Mouse (Mus musculus) regulatory T cell (primary cell): Measurements from ENCODE around the gene 1700030K09Rik.

Source experiments
- in situ Hi-C: fragments of 300-600 bp; cut with MboI, MseI; formaldehyde crosslinking; loops from one replicate; pipeline ENCODE4 v1.15.1; 2025; ENCODE audit warnings: high pct_unique_total_duplicates

1700030K09Rik gene

DNA sequence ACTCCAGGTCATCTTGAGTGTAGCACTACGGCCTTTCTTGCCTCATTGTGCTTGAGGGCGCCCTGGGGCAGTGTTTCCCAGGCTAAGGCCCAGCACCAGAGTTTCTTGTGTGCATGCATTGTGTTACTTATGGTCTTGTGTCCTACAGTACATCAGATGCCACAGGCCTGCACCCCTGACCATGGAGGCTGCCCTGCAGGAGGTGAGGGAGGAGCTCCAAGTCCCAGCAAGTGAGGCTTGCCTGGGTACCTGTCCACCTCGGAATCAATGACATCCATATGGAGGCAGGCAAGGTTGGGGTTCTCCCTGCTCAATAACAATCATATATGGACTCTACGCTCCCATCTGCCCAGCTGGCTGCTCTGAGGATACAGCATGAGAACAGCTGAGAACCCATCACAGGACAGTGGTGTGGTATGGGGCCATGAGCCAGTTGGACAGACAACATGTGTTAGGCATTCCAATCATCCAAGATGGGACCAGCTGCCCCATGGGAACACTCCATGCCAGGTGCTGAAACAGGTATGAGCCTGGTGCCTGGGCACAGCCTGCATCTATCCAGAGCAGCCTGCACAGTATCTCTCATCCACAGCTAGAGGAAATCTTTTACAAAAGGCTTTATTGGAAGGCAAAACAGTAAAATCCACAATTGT, 16.3 kb downstream of the 1700030K09Rik start:
- in situ Hi-C loops = no loop called here

DNA sequence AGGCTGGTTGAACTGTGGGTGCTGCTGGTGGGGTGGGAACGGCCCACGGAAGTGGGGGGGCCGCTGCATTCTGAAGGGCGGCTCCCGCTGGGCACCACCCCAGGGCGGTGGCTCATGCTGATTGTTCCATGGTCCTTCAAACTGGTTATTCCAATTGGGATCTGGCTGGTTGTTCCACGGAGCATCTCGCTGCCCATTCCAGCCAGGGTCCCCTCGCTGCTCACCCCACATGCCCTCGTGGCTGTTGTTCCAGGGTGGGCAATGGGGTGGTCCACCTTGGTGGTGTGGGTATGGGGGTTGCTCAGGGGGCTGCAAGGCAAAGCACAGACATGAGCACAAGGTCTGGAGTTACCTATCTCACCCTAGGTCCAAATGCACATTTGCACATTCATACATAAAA, 20.5 kb downstream of the 1700030K09Rik start:
- in situ Hi-C loops = no loop called here

DNA sequence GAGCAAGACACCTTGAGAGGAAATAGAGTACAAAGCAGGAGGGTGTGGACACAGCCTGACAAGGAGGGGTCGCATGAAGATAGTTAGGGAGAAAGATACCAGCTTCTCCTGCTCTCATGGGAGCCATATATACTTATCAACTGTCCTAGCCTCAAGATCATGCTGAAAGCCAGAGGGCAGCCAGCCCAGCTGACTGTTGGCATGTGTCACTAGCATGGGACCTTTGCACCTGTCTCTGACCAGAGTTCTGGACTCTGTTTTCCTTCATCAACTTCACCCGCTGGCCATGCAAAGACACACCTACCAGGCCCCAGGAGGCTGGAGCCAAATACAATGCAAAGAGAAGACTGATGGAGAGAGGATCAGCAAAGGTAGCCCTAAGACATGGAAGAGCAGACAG, 25.6 kb downstream of the 1700030K09Rik start:
- in situ Hi-C loops = no loop called here

DNA sequence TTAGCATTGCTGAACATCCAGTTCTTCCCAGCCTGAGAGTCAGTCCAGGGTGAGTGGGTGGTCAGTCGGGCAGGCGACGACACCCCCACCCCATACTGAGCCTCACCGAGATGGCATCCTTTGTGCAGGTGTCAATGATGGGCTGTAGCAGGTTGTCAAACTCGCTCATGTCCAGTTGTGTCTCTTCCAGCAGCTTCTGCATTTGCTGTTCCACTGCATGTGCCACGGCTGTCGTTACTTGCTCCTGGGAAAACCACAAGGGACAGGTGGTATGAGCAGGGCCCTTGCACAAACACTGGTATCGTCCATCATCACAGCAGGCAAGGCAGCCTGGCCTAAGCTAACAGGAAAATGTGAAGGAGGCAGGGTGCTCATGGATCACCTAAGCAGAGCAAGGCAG, 26.3 kb downstream of the 1700030K09Rik start:
- in situ Hi-C loops = no loop called here

DNA sequence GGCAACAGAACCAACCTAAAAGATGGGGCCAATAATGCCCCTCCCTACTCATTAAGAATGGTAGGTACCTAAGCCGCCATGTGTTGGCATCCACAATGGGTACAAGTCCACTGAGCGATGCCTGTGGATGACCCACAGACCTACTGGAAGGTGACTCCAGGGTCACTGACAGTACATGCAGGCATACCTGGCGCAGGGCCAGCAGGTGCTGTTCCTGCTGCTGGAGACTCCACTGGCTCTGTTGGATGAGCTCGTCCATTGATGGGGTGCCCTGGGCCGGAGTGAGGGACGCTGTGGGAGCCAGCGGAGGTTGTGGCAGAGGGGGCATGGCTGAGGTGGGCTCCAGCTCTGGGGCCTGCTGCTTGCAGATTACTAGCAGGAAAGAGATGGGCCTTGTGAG, 27.0 kb downstream of the 1700030K09Rik start:
- in situ Hi-C loops = no loop called here

DNA sequence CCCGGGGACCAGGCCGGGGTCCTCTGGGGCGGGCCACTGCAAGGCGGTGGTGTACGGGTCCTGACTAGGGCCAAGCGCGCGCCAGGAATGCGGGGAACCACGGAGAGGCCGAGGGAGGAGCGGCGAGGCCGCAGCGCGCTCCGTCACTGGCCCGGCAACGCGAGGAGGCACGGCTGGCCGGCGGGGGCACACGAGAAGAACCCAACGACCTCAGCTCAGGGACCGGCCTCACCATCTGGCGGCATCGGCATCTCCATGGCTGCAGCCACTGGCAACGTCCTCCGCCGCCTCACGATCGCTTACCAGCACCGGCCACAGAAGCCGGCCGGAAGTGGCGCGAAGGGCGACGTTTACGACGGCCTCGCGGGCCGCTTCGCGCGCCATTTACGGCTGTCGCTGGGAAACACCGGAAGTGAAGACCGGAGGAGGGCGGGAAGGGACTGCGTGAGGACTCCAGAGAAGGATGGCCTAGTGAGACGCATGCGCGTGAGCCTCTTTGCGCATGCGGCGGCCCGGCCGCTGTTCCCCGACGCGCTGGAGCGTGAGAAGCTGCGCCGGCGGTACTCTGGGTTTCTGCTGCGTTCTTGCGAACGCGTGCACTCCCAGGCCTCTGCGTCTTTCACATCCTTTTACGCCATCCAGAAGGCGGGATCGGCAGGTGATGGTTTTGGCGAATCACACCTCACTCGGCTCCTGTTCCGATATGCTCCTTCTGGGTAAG, 31.3 kb downstream of the 1700030K09Rik start, which contains the start of gene Cherp:
TSS of gene Cherp (minus strand) at position 401 of the 721 bp plus-strand sequence.
- in situ Hi-C loops = no loop called here

DNA sequence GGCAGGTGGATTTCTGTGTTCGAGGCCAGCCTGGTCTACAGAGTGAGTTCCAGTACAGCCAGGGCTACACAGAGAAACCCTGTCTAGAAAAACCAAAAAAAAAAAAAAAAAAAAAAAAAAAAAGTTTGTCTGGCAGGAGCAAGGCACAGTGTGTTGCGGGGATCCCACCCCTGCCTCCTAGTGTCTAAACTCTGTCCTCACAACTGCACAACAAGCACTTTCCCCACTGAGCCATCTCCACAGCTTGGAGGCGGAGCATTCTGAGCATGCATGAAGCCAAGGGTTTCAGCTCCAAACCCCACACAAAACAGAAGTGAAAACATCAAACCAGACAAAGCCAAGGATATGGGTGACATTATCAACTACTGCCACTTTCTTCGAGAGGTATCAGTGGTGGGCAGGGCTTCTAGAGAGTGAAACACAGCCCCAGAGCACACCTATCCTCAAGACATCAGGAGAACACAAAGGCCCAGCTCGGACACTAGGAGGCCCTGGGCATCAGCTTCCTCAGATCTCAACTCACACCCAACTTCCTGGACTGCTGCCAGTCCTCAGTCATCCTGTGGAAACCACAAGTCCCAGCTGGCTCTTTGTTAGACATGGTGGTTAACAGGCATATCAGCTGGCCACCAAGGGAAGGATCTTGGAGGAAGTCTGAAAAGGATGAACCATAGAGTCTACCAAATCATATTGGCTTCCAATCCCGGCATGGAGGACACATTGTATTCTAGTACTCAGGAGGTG, 41.9 kb downstream of the 1700030K09Rik start:
- in situ Hi-C loops = no loop called here

DNA sequence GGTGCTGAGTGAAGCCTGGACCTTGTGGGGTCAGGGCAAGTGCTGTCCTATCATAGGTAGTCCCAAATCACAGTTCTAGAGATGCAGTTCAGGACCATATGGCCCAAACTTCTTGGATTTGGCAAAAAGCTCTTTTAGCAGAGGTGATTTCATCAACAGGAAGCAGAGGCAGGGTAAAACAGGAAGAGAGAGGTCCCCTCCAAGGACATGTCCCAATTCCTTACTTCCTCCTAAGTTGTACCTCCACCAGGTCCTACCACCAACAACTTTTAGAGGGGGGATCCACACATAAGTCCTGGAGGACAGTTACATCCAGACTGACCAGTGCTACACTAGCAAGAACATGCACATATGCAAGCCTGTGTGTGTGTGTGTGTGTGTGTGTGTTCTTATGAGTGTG, 43.3 kb downstream of the 1700030K09Rik start:
- in situ Hi-C loops = no loop called here

DNA sequence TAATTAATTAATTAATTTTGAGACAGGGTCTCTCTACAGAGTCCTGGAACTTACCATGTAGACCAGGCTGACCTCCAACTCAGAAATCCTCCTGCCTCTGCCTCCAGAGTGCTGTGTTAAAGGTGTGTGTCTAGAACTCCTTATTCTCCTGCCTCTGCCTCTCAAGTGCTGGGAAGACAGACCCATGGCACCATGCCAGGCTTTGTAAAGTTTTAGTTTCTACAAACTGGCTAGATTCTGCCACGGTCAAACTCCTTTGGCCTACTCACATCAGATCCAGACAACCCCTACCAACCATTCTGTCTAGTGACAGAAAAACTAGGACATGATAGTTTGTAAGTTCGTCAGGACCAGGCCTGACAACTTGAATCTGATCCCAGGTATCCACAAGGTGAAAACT, 47.3 kb downstream of the 1700030K09Rik start:
- in situ Hi-C loops = loop anchor here (10.0 kb wide), 1 partner anchor 54 kb away; the partner anchor contains the start of gene Med26

DNA sequence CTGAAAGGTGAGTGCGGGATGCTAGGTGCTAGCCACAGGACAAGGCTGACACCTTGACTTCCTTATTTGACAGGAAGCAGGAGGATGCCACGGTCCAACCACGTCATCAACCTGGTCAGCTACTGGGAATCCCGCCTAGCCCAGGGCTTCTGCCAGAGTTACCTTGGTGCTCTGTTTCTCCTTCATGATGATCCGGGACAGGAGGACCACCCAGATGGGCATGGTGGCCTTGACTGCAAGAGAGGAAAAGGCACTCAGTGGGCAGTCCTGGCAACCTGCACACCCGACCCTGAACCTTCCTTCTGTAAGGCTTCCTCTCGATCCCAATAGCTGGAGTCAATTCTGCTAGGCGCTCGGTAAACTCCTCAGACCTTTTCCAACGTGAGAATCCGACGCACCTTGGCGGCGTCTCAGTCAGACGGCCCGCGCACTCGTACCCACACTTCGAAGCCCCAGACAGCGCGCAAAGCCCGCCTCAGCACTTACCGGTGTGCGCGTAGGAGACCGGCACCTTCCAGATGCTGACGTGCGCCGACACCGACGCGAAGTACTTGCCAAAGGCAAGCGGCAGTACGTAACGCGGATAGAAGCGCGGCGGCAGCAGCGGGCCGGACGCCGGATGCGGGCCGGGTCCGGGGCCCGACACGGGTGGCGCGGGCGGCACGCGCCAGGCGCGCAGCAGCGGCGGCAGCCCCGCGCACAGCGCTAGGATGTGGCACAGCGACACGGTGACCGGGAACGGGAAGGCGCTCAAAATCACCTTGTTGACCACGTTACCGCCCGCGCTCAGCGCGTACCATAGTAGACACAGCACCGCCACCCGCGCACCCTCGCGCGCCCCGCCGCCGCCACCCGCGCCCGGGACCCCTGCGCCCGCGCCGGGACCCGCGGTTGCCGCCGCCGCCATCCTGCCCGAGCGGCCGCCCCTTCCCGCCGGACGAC, 48.3 kb downstream of the 1700030K09Rik start, which contains the start of gene Slc35e1:
TSS of gene Slc35e1 (minus strand) at position 935 of the 942 bp plus-strand sequence.
- in situ Hi-C loops = loop anchor here (10.0 kb wide), 1 partner anchor 53 kb away; the partner anchor contains the start of gene Med26

DNA sequence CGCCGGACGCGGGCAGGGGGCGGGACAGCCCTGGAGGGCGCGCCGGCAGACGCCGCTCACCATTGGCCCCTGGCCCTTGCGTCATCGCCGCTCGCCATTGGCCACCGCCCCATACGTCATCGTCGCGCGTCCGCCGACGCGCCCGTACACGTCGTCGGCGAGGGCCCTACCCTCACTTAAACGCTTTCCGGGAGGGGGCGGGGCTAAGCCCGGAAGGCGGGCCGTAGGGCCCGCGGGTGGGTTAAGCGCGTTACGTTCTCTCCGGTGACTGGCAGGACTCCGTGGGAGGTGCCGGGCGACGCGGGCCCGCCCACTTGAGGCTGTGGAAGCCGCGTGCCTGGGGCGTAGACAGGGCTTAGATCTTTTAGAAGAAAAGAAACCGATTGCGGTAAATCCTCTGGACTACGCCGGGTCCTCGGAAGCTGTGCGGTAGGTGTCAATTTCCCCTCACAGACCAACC, 49.0 kb downstream of the 1700030K09Rik start:
- in situ Hi-C loops = loop anchor here (10.0 kb wide), 1 partner anchor 52 kb away; the partner anchor contains the start of gene Med26

DNA sequence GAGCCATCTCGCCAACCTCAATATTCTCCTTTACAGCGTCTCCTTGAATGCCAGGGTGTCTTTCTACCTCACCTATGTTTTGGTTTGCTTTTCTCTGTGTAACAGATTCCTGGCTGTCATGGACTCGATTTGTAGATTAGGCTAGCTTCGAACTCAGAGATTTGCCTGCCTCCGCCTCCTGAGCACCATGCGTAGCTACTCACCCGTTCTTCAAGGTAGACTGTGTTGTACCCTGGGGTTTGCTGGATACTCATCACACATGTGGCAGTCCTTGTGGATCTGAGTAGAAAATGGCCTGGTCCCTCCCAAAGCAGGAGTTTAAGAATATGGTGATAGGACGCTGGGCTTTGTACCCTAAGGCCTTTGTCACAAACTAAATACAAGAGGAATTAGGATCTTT, 49.7 kb downstream of the 1700030K09Rik start:
- in situ Hi-C loops = loop anchor here (10.0 kb wide), 1 partner anchor 51 kb away; the partner anchor contains the start of gene Med26

DNA sequence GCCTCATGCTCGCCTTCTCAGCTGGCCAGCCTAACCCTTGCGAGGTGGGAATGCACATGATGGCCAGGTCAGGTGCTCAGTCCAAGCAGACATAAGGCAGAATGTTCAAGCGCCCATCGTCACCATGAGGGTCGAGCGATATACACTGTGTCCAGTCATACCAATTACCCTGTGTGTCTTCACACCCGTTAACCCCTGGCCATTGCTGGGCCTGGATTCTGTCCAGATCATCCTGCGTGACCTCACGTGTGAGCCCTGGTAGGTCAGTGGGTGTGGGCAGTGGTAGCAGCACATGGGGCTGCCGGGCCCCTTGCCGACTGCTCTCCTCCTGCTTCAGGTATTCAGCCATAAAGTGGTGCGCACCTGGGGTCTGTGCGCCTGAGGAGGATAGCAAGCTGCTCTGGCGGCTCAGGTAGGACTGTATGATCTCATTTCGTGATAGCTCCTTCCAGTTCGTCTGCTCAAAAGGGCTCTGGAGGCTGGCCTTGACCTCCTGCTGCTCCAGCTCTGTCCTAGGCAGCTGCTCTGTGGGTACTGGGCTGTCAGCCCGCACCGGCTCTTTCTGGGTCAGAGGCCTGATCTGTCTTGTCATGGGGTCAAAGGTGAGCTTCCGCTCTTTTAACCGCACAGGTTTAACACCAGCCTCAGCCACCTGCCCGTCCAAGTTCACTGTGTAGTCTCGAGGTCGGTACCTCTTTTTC, 51.9 kb downstream of the 1700030K09Rik start:
- in situ Hi-C loops = loop anchor here (5.0 to 10.0 kb wide), 2 partner anchors 49 to 147 kb away; partner anchors contain the start of gene Med26

DNA sequence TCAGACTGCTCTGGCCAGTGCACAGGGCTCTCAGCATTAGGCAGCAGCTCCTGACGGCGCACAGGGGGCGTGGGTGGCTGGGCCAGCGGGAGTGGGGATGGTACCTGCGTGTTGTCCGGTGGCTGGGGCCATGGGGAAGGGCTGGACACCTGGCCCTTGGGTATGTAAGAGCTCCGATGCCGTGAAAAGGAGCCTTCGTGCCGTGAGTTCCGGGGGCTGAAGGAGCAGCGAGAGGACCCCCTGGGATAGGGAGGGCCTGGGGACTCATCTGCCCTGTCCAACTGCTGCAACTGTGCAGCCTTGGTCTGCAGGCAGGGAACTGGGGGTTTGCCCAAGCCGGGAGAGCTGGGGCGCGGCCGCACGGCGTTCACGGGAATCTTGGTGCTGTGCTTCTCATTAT, 52.5 kb downstream of the 1700030K09Rik start:
- in situ Hi-C loops = loop anchor here (5.0 to 10.0 kb wide), 2 partner anchors 49 to 146 kb away; partner anchors contain the start of gene Med26

DNA sequence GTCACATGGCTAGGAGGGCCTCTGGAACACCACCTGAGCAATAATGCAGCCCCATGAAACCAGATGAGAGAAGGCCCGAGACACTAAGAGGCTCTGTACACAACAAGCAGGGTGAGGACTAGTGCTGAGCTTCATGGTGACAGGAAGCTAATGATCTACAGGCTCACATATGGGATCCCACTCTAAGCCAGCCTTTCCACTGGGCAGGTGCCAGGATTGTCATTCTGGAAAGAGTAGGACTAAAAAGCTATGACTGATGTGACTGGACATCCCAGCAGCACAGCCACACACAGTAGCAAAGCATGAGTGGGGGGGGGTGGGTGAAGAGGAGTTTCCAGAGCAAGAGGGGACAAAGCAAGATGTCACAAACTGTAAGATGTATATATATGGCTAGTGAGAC, 54.2 kb downstream of the 1700030K09Rik start:
- in situ Hi-C loops = loop anchor here (5.0 to 10.0 kb wide), 2 partner anchors 47 to 144 kb away; partner anchors contain the start of gene Med26

DNA sequence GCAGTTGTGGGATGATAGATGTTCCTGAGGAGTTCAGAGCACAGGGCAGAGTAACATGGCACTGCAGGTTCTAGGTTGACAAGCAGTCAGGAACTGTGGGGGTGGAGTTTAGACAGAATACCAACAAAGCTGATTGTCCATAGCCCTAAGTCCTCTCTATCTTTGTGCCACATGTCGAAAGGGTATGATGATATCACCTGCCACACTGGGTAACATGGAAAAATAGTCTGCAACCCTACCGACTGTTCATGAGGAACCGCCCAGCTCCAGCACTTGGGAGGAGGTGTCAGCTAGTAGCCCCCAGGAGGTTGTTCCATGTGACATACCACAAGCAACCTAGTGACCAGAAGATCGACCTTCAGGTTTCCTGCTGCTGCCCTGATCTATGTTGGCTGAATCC, 54.8 kb downstream of the 1700030K09Rik start:
- in situ Hi-C loops = loop anchor here (5.0 to 10.0 kb wide), 2 partner anchors 46 to 144 kb away; partner anchors contain the start of gene Med26

DNA sequence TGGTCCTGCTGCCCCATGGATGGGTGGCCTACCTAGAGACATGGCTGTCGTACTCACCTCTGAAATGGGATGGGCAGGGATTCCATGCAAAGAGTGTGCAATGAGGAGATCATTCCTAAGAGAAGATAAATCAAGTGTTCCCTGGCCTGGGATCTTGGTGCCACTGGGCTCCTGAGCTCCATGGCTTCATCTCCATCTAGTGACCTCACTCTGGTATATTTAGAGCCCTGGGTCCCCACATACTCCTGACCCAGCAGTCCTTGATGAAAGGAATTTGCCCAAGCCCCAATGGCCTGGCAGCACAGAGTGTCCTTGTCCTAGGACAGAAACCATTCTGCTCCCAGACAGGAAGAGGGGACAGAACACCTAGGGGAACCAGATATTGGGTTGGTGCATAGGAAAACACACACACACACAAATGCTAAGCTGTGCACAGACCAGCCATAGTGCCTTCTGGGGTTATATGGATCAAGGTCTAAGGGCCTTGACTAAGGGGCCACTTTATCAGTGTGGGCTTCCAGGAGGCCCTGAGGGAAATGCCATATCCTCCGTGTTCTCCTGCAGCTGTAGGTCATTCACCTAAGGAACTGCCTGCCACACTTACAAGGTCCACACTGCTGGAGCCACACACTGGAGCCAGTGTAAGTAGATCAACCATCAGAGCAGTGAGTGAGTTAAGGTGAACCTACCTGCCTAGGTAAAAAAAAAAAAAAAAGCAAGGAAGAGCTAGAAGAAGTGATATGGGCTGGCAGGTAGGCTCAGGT, 56.0 kb downstream of the 1700030K09Rik start:
- in situ Hi-C loops = loop anchor here (5.0 to 10.0 kb wide), 3 partner anchors 45 to 143 kb away; partner anchors contain the start of gene Med26

DNA sequence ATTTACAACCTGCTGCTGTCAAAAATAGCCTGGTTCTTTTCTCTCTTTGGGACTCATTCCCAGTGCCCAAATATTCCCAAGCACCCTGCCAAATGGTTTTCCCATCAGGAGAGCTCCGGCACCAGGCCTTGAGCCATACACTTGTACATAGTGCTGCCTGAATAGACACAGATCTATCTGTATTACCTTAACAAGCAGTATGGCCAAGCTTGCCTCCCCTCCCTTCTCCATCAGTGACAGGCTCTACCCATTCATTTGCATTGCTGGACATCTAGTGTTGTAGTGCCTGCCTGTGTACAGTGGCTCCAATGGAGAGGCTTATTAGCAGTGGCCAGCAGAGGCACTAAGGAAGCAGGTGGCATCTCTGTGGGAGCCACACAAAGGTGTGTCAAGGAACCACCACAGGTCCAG, 56.8 kb downstream of the 1700030K09Rik start:
- in situ Hi-C loops = loop anchor here (5.0 kb wide), 1 partner anchor 87 kb away; no protein-coding TSS in a partner anchor

DNA sequence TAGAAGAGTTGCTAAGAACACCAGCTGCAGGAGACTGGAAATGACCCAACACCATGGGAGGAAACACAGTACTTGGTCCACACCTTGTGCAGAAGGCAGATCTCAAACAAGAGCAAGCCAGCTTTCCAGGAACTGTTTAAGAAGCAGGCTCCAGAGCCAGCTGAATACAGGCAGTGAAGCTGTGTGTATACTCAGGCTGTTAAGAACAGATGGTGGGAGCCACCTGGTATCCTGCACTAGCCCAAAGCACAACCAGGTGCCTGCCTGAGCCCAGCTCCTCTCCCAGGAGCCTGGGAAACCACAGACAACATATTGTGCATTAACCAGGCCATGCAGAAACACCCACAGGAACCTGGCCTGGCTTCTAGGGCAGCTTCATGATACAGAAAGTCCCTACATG, 60.5 kb downstream of the 1700030K09Rik start:
- in situ Hi-C loops = loop anchor here (5.0 kb wide), 1 partner anchor 83 kb away; no protein-coding TSS in a partner anchor
